Mouse (Mus musculus): ENCODE data around the gene Rab6b. TPM values are rescaled to one million over a fixed set of nuclear protein-coding genes. Genes with fewer than 3 reads are reported as not detected.

Gene Rab6b
- polyA plus RNA-seq, 1 experiment: 23.3 TPM

DNA sequence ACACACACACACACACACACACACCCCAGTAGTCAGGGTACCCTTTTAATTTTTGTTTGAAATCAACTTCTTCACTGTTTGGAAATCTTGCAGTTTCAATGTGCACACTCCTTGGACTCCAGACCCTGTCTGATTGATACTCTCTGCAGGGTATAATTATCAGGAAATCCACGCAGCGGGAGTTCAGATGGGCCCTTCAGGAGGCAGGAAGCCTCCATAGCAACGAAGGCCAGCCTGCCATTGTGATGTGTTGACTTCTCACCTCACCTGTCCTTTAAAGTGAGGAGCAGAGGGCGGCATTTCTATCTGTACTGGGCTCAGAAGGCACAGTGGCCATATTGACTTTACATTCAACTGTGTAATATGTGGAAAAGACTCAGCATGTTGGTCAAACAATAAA, 73.3 kb downstream of the Rab6b start:
- Histone ChIP-seq H3K27ac (ENCODE audit: insufficient read depth, low read length) (no peak overlapping the region), H3K36me3 (ENCODE audit: control insufficient read depth, insufficient read depth, low read length, poor library complexity, severe bottlenecking) (no peaks in the 10 kb centered on the region; the same call in 1 of the 2 replicates), H3K27me3 (ENCODE audit: control insufficient read depth, insufficient read depth, low read length, poor library complexity, severe bottlenecking) (no peaks in the 10 kb centered on the region), H3K4me1 (ENCODE audit: control insufficient read depth, insufficient read depth, low read length) (peaks cover 2% of the 10 kb centered on the region), H3K9me3 (replicated peaks; ENCODE audit: control insufficient read depth, insufficient read depth, low read length, poor library complexity, severe bottlenecking) (no peaks in the 10 kb centered on the region), H3K4me3 (ENCODE audit: low read depth, low read length) (no peak overlapping the region), H3K9ac (ENCODE audit: low read depth, poor library complexity, severe bottlenecking) (no peak overlapping the region)
- TF ChIP-seq CTCF (IDR thresholded peaks at IDR 0.05; ENCODE audit: low read depth, low read length): no peak
- TF ChIP-seq EP300 (IDR thresholded peaks at IDR 0.05; ENCODE audit: insufficient read depth, low read depth, low read length): no peak
- TF ChIP-seq POLR2A (IDR thresholded peaks at IDR 0.05; ENCODE audit: insufficient read depth, low read length): no peak

DNA sequence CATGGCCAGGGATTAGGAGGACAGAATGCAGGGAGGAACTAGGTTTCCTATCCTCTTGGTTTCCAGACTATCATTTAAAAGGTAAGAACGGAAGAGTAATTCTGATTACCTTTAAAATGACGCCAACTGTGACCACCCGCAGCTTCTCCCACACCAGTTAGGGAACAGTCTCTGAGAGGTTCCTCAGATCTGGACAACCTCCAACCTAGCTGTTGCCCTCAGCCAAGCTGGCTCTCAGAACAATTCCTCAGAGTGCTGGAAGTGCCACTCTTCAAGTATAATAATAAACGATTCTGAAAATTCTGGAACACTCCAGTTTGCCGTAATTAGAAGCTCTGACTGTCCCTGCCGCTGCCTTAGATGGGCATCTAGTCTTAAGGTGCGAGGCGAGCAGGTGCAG, 74.4 kb downstream of the Rab6b start:
- no peak overlapping the region for H3K4me3 ChIP-seq (ENCODE audit: low read depth, low read length)
- peaks cover 2% of the 10 kb centered on the region for H3K4me1 ChIP-seq (ENCODE audit: control insufficient read depth, insufficient read depth, low read length)
- H3K9me3 ChIP-seq (replicated peaks; ENCODE audit: control insufficient read depth, insufficient read depth, low read length, poor library complexity, severe bottlenecking): no peaks in the 10 kb centered on the region
- H3K9ac ChIP-seq (ENCODE audit: low read depth, poor library complexity, severe bottlenecking): no peak overlapping the region
- H3K36me3 ChIP-seq (ENCODE audit: control insufficient read depth, insufficient read depth, low read length, poor library complexity, severe bottlenecking): peaks cover 7% of the 10 kb centered on the region
- no peak overlapping the region for H3K27ac ChIP-seq (ENCODE audit: insufficient read depth, low read length)
- no peak for TF ChIP-seq EP300 (IDR thresholded peaks at IDR 0.05; ENCODE audit: insufficient read depth, low read depth, low read length)
- no peak for TF ChIP-seq POLR2A (IDR thresholded peaks at IDR 0.05; ENCODE audit: insufficient read depth, low read length)
- TF ChIP-seq CTCF (IDR thresholded peaks at IDR 0.05; ENCODE audit: low read depth, low read length): no peak
- H3K27me3 ChIP-seq (ENCODE audit: control insufficient read depth, insufficient read depth, low read length, poor library complexity, severe bottlenecking): no peaks in the 10 kb centered on the region

DNA sequence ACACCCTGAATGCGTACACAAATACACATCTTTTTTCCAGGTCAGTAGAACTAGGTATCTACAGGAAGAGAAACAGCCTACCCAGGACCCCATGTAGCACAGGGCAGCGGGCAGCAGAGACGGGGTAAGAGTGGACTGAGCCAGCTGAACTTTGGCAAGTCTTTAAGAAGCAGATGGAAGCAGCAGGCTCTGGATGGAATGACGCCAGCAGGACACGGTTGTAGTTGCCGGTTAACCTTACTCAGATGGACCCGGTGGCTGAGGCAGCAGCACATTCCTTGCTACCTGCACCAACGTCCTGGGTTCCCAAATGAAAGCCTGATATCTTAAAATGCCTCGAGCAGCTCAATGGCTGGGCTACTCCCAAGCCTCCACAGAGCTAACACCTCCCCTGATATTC, 75.2 kb downstream of the Rab6b start:
- no peak overlapping the region for H3K9ac ChIP-seq (ENCODE audit: low read depth, poor library complexity, severe bottlenecking)
- no peaks in the 10 kb centered on the region for H3K27me3 ChIP-seq (ENCODE audit: control insufficient read depth, insufficient read depth, low read length, poor library complexity, severe bottlenecking)
- no peak overlapping the region for H3K4me3 ChIP-seq (ENCODE audit: low read depth, low read length)
- no peak overlapping the region for H3K27ac ChIP-seq (ENCODE audit: insufficient read depth, low read length)
- H3K9me3 ChIP-seq (replicated peaks; ENCODE audit: control insufficient read depth, insufficient read depth, low read length, poor library complexity, severe bottlenecking): no peaks in the 10 kb centered on the region
- H3K4me1 ChIP-seq (ENCODE audit: control insufficient read depth, insufficient read depth, low read length): peaks cover 2% of the 10 kb centered on the region
- TF ChIP-seq CTCF (IDR thresholded peaks at IDR 0.05; ENCODE audit: low read depth, low read length): no peak
- no peak for TF ChIP-seq POLR2A (IDR thresholded peaks at IDR 0.05; ENCODE audit: insufficient read depth, low read length)
- TF ChIP-seq EP300 (IDR thresholded peaks at IDR 0.05; ENCODE audit: insufficient read depth, low read depth, low read length): no peak
- peaks cover 13% of the 10 kb centered on the region for H3K36me3 ChIP-seq (ENCODE audit: control insufficient read depth, insufficient read depth, low read length, poor library complexity, severe bottlenecking)

DNA sequence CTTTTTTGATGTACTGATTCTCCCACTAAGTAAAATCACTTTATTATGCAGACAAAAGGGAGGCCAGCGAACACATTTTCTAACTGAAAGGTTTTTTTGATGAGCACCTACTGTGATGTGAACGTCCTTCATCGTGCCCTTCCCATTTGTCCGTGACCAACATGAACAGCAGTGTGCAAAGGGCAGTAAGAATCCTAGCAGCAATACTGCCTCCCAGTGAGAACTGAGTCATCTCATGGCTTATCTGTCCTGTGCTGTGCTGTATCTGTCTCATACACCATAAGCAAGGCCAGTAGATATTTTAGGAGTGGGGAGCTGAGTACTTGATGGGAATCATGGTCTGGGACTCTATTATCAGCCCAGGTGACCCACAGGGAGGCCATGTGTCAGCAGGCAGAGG, 76.8 kb downstream of the Rab6b start:
- Histone ChIP-seq H3K4me1 (ENCODE audit: control insufficient read depth, insufficient read depth, low read length) (peaks cover 2% of the 10 kb centered on the region), H3K9me3 (replicated peaks; ENCODE audit: control insufficient read depth, insufficient read depth, low read length, poor library complexity, severe bottlenecking) (no peaks in the 10 kb centered on the region), H3K36me3 (ENCODE audit: control insufficient read depth, insufficient read depth, low read length, poor library complexity, severe bottlenecking) (peaks cover 24% of the 10 kb centered on the region), H3K9ac (ENCODE audit: low read depth, poor library complexity, severe bottlenecking) (no peak overlapping the region), H3K27ac (ENCODE audit: insufficient read depth, low read length) (no peak overlapping the region), H3K27me3 (ENCODE audit: control insufficient read depth, insufficient read depth, low read length, poor library complexity, severe bottlenecking) (no peaks in the 10 kb centered on the region), H3K4me3 (ENCODE audit: low read depth, low read length) (no peak overlapping the region)
- no peak for TF ChIP-seq CTCF (IDR thresholded peaks at IDR 0.05; ENCODE audit: low read depth, low read length)
- no peak for TF ChIP-seq POLR2A (IDR thresholded peaks at IDR 0.05; ENCODE audit: insufficient read depth, low read length)
- no peak for TF ChIP-seq EP300 (IDR thresholded peaks at IDR 0.05; ENCODE audit: insufficient read depth, low read depth, low read length)

DNA sequence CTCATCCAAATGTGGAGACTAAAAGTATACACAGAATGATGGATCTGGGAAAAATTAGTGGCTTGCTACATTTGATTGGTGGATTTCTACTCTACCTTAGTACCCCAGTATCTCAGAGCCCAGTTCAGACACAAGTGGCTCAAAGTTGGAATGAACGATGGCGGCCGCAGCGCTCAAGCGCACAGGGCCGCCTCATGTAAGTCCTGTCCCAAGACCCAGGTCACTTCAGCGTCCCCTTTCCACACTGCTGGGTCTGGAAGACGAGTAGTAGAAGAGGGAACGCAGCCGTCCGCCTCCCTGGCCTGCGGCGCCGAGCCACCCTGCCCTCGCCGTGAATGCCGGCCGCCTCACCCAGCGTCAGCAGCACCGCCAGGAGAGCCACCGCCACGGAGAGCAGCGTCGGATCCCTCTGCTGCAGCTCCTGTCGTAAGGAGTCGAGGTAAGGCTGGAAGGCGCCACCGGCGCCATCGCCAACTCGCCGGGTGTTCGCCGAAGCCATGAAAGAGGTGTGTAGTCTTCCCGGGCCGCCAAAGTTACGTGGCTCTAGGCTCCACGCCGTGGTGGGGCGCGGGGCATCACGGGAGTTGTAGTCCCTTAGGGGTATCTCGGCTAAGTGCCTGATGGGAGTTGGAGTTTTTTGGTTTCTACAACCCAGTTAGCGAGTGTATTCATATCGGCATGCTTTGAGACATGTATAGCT, 90.1 kb downstream of the Rab6b start, which contains the start of gene Srprb:
TSS of gene Srprb (minus strand) at position 577 of the 700 bp plus-strand sequence.
- TF ChIP-seq CTCF (IDR thresholded peaks at IDR 0.05; ENCODE audit: low read depth, low read length) (no peak), EP300 (IDR thresholded peaks at IDR 0.05; ENCODE audit: insufficient read depth, low read depth, low read length) (no peak), POLR2A (IDR thresholded peaks at IDR 0.05; ENCODE audit: insufficient read depth, low read length) (no peak)
- Histone ChIP-seq H3K27ac (ENCODE audit: insufficient read depth, low read length) (no peak within 1 kb of the TSS), H3K9me3 (replicated peaks; ENCODE audit: control insufficient read depth, insufficient read depth, low read length, poor library complexity, severe bottlenecking) (no peaks in the 10 kb centered on the region; the same call in 1 of the 2 replicates), H3K4me3 (ENCODE audit: low read depth, low read length) (peak within 1 kb of the TSS; percentile 87), H3K9ac (ENCODE audit: low read depth, poor library complexity, severe bottlenecking) (peak within 1 kb of the TSS; percentile 69), H3K36me3 (ENCODE audit: control insufficient read depth, insufficient read depth, low read length, poor library complexity, severe bottlenecking) (peaks cover 15% of the 10 kb centered on the region), H3K4me1 (ENCODE audit: control insufficient read depth, insufficient read depth, low read length) (no peaks in the 10 kb centered on the region), H3K27me3 (ENCODE audit: control insufficient read depth, insufficient read depth, low read length, poor library complexity, severe bottlenecking) (no peaks in the 10 kb centered on the region)

DNA sequence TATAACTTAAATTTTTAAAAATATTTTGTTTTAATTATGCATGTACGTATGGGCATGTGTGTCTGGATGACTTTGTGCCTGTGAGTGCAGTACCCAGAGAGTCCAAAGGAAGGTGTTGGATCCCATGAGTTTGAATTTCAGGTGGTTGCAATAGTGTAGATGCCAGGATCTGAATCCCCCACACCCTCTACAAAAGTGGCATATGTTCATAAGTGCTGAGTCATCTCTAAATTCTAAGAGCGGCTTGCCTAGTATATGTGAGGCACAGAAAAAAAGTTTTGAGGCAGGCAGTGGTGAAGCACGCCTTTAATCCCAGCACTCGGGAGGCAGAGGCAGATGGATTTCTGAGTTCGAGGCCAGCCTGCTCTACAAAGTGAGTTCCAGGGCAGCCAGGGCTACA, 94.2 kb downstream of the Rab6b start:
- no peak overlapping the region for H3K4me3 ChIP-seq (ENCODE audit: low read depth, low read length)
- H3K36me3 ChIP-seq (ENCODE audit: control insufficient read depth, insufficient read depth, low read length, poor library complexity, severe bottlenecking): no peaks in the 10 kb centered on the region
- H3K27me3 ChIP-seq (ENCODE audit: control insufficient read depth, insufficient read depth, low read length, poor library complexity, severe bottlenecking): no peaks in the 10 kb centered on the region
- H3K4me1 ChIP-seq (ENCODE audit: control insufficient read depth, insufficient read depth, low read length): no peaks in the 10 kb centered on the region
- TF ChIP-seq CTCF (IDR thresholded peaks at IDR 0.05; ENCODE audit: low read depth, low read length): no peak
- no peak for TF ChIP-seq POLR2A (IDR thresholded peaks at IDR 0.05; ENCODE audit: insufficient read depth, low read length)
- no peak for TF ChIP-seq EP300 (IDR thresholded peaks at IDR 0.05; ENCODE audit: insufficient read depth, low read depth, low read length)
- H3K9me3 ChIP-seq (replicated peaks; ENCODE audit: control insufficient read depth, insufficient read depth, low read length, poor library complexity, severe bottlenecking): no peaks in the 10 kb centered on the region; the same call in 1 of the 2 replicates
- H3K9ac ChIP-seq (ENCODE audit: low read depth, poor library complexity, severe bottlenecking): no peak overlapping the region
- H3K27ac ChIP-seq (ENCODE audit: insufficient read depth, low read length): no peak overlapping the region
